Mouse (Mus musculus) layer of hippocampus, postnatal 10 days (tissue): ENCODE data around the gene Yod1. TPM values are rescaled to one million over a fixed set of nuclear protein-coding genes. Genes with fewer than 3 reads are reported as not detected.

ENCODE experiments used
- DNase-seq, 2 experiments: peaks; one replicate each; pipeline ENCODE4 v3.0.0; 2021; ENCODE audit warnings: low spot score in 2 of 2
- total RNA-seq, 2 experiments: library from RNA; stranded (reverse); gene quantifications; 2 replicates each; pipeline ENCODE4 v1.2.3; 2021

Gene Yod1
- total RNA-seq, 2 experiments from 2014 or later, result 10.6 to 10.7 TPM

DNA sequence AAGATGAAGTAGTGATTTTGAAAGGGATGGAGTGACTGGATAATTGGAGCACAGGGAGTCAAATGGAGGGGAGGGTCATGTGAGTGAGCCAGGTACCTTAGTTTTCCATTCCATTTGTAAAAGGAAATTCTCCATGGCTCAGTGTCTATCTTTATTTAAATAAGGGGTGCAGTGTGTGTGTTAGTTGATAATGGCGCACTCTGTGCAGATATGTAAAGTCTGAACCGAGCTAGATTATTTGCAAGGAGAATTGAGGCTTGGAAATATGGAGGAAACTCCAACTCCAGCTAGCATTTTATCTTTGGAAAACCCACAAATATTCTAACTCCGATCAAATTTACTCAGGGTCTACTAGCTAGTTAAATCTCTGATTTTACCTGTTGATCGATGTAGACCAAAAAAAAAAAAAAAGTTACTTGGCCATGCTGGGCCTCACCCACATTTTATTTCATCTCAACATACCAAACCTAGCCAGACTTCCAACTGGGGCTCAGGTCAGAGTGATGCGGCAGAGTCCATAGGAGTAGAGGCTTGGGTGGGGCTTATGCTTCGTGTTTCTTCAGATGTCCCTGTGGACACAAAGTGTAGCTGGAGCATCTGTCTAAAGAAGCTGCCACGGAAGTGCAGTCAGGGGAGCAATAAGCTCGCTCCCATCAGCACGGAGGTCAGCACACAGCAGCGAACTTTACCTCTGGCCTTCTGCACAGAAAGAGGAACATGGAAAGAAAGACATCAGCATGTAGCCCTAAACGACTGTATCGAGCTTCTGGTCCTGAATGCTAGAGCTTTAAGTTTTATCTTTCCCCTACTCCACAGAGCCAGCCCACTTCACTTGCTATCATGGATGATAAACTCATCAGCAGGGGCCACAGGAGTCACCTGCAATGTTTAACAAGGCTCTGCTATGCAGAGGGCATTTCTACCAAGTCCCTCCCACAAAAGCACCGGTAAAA lies 15.9 kb downstream of the Yod1 start:
- DNase-seq, result no peak

DNA sequence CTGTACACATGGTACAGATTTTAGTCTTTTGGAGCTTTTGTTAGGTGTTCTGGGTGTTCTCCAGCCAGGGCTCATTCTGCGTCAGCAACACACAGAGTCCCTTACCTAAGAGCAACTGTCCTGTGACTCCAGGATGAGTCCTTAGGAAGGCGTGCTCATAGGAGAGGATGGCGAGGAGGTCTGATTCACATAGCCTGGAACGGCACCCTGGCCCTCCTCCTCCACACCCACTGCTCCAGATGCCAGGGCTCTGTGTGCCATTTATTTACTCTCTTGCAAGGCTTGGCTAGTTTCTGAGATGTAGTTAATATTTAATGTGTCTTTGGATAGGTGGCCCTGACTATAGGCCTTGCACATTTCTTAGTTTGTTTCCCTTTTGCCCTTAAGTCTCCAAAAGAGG lies 16.5 kb downstream of the Yod1 start:
- DNase-seq, result no peak

DNA sequence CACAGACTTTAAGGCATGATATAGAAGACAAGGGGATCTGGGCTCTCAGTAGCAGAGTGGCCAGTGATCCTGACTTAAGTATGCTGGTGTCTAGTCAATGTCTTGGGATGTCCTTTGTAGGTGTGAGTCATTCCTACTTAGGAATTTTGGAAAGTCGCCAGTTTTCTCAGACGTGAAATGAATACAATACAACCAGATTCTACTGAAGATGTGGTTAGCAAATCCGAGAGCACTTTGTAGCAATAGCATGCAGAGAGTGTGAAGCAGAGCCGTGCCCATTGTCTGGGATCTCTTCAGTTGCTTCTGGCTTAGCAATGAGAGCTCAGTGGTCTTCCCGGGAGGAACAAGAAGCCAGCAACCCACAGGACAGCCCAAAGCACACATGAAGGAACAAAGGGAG lies 17.3 kb downstream of the Yod1 start:
- no peak for DNase-seq

DNA sequence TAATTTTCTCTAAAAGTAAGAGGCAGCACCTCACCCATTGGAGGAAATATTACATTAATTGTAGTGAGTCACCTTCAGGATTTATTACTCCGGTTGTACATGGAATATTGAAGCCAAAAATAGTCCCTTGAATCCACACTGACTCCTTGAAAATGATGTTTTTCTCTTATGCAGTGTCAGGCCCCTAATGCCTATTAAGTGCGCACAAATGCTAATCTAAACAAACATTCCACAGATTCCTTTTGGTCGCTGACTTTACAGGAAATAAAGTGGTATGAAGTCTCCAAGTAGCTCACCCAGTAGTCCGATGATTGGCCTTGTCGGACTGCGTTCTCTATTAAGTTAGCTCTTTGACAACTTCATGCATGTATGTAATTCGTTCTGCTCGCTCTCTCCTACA lies 17.7 kb downstream of the Yod1 start:
- no peak for DNase-seq

DNA sequence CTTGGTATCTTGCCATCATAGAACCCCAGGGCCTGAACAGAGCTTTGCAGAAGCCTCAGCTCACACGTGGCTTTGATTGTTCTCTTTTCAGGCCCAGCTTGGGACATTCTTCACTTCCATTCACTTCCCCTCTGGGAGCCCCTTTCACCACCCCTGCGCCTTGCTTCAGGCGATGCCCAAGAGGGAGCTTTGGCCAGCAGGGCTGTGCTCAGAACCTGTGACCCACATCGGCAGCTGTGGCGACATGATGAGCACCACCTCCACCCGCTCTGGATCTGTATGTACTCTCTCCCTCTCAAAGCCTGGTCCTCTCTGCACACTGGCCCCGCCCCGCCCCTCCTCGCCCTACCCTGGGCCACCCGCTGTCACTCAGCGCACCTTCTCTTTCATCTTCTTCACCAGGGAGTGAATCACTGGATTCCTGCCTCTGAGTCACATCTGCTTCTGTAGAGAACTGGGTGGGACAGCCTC lies 20.3 kb downstream of the Yod1 start:
- DNase-seq, result no peak

DNA sequence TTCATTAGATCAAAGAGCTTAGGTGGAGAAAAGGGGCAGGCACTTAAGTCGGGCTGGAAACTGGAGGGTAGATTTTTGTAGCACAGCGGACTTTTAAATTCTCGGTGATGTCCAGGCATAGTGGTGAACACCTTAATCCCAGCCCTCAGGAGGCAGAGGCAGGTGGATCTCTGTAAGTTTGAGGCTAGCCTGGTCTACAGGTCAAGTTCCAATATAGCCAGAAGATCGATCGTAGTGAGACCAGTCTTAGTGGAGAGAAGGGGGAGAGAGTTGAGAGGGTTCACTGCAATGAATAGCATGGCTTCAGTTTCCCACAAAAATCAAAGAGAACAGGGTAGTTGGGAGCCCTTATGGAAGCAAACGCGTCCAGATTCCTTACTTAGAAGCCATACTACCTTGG lies 20.8 kb downstream of the Yod1 start:
- no peak for DNase-seq

DNA sequence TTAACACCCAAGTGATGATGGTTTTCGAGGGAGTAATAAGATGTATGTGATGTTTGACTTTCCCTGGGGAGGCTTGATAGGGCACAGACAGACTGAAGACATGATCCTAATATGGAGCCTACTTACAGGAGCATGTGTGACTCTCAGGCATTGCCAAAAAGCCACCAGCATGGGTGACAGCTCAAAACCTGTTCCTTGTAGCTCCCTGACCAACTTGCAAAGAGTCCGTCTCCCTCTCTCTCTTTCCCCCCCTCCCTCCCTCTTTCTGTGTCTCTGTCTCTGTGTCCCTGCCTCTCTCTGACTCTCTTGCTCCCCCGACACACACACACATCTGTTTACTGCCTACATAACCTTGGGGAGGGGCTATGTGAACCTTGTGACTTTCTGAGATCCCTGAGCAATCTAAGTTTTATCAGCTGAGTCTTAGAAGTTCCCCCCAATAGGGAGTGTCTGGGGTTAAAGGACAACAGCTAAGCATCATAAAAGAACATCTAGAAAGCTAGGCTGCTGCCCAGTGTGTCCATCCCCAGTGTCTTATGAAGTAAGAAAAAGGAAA lies 21.5 kb downstream of the Yod1 start:
- no peak for DNase-seq

DNA sequence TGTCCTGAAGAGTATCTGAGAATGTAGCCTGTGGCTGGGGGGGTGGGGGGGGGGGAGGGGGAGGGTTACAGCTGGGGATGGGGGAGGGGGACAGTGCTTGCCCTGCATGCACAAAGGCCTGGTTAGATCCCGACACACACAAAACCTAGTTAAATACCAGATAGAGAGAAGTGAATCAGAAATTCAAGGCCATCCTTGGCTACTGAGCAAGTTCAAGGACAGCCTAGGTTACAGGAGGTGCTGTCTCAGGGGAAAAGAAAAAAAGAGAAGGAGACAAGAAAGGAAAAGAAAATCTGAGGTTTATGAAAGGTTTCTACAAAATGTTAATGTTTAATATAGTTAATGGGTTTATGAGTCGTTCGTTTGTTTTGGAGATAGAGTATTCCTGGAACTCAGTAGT lies 22.5 kb downstream of the Yod1 start:
- no peak for DNase-seq

DNA sequence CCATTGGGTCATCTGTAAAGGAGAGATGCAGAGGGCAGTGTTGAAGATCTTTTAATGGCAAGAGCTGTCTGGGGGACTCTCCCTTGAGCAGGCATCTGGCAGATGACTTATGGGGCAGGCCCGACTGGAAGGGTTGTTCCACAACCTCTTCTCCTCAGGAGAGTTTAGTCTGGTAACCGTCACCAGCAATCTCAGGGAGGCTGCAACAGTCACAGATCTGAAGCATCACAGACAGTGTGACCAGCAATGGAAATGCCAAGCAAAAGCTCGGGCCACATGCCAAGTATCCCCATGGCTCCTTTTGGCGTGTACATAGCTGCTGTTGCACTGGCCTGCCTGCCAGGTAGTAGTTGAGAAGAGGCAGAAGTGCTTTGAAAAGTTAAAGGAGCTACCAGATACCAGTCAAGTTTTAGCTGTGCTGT lies 23.1 kb downstream of the Yod1 start:
- peak; percentile 17 to 31 for DNase-seq

DNA sequence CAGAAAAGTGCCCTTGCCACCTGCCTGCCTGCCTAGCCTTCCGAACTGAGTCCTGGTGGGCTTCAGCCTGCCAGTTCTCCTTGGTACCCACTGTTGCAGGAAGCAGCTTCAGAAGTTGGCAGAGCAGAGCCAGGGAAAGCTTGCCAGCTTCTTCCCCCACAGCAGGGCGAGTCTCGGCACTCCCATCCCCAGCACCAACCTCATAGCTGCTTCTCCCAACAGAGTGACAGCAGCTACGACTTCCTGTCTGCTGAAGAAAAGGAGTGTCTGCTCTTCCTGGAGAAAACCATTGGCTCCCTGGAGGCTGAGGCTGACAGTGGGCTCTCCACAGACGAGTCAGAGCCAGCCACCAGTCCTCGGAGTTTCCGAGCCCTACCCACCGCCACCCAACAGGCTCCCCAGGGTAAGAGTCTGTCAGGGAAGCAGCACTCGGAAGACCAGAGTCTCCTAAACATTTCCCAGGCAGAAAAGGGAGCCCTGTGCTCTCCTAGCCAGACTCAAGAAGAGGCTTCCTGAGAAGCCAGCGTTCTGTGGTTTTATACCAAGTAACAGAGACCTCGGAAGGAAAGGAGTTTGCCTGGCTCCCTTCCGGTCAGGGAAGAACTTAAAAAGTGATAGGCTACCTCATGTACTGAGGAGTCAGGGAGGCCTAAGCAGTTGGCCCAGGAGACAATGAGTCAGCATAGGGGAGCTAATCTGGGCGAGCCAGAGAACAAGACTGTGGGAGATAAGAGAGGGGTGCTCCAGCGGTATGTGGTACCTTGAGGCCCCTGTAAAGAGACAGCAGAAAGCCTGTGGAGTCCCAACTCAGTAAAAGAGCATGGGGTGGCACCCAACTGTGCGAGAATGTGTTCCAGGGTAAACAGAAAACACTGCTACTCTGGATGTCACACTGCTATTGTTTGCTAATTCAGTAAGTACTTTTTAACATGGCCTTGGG lies 23.9 kb downstream of the Yod1 start:
- peak; percentile 41 to 59 for DNase-seq

DNA sequence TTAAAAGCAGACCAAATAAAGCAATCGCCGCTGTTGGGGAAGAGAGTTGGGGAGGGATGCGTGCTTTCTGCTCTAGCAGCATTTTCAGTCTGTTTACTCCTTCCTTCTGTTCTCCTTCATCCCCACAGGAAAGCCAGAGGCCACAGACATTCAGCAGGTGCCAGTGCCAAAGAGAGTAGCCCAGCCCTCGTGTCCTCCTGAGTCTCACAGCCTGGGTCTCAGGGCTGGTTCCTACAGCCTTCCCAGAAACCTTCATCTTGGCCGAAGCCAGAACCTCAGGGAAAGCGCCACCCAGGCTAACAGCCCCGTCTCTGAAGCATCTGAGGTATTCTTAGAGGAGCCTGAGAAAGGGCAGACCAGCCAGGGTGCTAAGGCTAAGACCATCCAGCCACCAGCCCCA lies 25.1 kb downstream of the Yod1 start:
- DNase-seq, result no peak

DNA sequence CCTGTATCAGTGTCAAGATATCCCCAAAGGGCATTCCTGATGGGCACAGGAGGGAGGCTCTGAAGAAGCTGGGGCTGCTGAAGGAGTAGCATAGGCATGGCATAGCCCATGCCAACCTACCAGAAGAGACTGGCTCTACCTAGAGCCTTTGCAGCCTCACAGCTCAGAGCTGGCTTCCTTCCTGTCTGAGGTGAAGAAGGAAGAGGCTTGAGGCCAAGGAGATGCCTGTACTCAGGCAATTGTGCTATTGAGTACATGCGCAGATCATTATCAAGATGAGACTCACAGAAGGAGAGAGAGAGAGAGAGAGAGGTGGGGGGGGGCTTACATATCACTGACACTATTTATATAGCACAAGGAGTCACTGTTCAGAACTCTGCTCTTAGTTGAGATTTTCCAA lies 26.6 kb downstream of the Yod1 start:
- DNase-seq, result no peak

DNA sequence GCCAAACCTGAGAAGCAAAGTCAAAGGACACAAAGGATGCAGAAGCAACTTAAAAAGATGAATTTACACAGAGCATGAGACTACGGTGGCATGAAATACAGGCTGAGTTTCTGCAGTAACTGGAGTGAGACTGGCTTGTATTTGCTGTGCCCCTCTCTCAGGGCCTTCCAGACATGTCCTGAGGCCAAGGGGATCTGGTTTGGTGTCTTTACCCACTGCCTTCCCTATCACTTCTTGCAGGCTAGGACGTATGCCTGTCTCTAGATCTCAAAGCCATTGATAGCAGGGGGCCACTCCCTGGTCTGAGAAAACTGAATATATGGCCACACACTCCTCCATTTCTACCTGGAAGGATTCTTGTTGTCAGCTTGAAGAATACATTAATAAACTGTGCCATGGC lies 27.1 kb downstream of the Yod1 start:
- DNase-seq, result no peak

DNA sequence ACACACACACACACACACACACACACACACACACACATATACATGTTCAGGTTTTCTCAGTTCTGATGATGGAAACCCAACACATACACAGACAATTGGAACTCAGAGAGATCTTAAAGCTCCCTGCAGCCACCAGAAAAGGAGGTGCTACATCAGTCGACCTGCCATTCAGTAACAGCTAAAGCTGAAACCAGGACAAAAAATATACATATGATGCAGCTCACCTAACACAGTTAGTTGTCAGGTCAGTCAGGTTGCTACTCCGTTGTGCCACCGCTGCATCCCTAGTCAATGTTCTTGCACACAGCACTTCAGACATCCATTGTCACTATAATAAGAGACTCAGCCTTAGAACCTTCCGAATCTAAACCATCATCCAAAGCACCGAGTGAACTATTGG lies 27.8 kb downstream of the Yod1 start:
- DNase-seq, result no peak

DNA sequence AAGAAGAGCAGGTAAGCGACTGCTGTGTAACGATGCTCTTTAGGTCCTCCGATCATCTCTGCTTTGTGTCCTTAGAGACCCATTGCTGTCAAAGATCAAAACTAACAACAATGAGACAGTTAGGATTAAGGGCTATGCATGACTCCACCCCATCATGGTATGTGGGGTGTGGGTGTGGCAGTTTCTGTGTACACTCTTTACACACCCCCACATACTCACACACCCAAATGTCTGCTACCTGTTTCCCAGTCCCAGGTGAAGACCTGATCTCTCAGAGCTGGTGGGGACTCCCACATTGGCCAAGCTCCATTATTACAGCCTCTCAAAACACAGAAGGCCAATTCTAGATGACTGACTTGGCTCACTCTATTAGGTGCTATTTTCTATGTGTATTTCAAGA lies 28.5 kb downstream of the Yod1 start:
- DNase-seq, result no peak

DNA sequence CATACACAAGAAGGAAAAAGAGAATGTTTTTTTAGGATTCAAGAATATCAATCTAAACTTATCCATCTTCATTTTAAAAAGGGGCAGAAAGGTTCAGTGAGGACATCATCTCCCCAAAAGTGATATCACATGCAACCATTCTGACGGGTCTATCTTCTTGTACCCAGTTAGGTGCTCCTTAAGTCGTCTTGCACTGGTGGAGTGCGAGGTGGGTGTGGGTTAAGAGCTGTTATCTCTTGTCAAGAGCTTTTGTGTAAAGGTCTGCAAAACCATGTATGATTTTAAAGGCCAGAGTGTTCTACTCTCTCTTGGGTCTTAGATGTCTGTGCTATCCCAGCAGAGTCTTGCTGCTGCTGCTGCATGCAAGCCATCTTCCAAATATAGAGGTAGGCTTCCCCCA lies 29.7 kb downstream of the Yod1 start:
- no peak for DNase-seq

DNA sequence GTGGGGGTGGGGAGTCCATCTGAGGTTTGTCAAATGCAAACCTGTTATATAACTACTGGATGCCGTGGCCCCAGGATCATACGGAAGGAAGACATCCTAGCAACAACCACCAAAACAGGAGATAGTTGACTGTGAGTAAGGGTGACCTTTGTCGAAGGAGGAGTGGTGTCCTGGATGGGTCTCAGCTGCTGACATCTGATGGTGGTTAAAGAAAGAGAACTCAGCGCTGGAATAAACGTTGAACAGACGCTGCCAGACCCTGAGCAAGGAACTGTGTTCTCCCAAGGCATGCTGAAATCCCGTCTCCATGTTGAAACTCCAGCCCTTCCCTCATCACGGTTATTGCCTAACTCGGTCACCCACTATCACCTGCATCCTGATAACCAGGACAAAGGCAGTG lies 42.6 kb downstream of the Yod1 start:
- no peak for DNase-seq

DNA sequence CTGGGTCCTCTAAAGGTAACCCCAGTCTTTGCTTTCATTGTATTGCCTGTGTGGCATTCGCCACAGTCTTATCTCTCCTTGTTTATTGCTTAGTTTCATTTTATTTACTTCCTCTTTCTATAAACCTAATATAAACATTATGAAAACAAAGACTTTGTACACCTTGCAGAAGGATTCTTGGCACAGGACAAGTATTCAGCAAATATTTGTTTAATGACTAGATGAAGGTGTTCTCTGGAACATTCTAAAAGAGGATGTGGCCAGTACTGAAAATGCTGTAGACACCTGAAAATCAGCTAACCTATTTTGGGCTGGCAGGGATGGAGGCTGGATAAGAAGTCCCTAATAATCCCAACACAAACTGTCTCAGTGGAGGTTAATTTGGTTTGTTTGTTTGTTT lies 44.5 kb downstream of the Yod1 start:
- DNase-seq, result no peak

DNA sequence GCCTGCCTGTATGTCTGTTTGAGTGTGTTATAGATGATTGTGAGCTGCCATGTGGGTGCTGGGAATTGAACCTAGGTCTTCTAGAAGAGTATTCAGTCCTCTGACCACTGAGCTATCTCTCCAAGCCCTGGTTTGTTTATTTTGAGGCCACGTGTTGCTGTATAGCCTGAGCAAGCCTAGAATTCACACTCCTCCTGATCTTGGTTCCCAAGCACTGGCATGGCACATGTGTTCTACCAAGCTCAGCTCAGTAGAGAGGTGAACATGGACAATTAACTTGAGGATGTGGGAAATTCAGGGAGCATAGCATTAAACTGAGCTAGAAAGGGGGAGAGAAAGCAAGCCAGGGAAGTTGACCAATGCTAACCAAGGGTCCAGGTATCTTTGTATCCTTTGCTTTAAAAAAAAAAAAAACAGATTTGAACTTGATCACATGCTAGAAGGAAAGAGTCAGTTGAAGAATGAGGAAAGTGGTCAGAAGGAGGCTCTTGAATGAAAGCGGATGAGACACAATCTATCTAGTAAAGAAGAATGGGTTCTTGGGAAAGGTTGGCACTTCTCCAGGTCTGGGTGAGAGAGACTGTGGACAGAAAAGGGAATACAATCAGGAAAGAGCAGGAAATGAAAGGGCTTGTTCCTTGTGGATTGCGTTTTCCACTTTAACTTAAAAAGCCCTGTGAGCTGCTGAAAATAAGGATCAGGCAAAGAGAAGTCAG lies 45.1 kb downstream of the Yod1 start:
- no peak for DNase-seq

DNA sequence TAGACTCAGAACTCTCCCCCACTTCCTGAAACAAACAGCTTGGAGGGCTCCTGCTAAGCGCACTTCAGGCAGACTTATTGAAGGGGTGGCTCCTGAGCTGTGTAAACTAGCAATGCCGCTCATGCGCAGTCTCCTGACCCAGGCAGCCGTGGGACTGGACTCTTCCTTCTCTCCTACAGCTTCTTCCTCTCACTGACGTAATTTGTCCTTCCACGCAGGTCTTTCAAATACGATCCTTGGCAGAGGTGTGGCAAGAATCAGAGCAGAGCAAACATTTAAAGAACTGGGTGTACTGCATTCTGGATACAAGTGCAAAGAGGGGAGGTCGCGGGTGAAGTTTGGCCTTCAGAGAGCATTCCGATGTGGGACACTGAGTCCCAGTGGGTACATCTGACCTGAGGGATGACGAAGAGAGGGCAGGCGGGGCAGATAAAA lies 46.9 kb downstream of the Yod1 start:
- no peak for DNase-seq

DNA sequence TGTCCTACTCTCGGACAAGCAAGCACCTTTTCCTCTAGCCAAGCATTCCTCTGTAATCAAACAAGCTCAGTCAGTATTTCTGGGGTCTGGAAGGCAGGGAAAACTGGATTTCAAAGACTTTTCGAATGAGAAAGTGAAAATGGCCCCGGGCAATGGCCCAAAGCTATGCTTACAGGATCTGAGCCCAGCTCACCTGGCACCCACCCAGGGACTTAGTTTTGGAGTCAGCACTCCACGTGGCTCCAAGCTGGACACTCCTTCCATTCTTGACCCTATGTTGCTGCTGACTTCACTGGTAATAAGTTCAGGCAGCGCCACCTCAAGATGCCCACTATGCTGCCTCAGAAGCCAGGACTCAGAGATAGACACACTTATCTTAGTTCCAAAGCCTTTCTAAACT lies 49.9 kb downstream of the Yod1 start:
- DNase-seq, result no peak
